In genomic region chr9:27694805-27695593, GRCm38 (mm10) we compare ENCODE assay signal across 23 mouse cellular contexts.
DNase-seq lines count a peak whose midpoint lies in the region; ATAC-seq lines count a peak whose summit lies in the region.
"Had no signal": no experiment of that assay in that cellular context is flagged by ENCODE, and none has a peak within 500 bp of the region (broad histone marks: within the 10 kb centered on the region; RNA-seq: fewer than 3 reads in every experiment).

No protein-coding gene starts in this region.

- H3K4me1 ChIP-seq in limb, embryonic 11.5 days (ENCODE audit: control insufficient read depth, insufficient read depth, low read length): no peaks in the 10 kb centered on the region
- H3K4me1 ChIP-seq in limb, embryonic 10.5 days: no peaks in the 10 kb centered on the region
- H3K4me1 ChIP-seq in lung, embryonic 16.5 days (replicated peaks; ENCODE audit: control insufficient read depth, insufficient read depth, low read length): peaks cover 8% of the 10 kb centered on the region
- H3K4me1 ChIP-seq: embryonic facial prominence, embryonic 15.5 days; forebrain, embryonic 12.5 days; neural tube, embryonic 13.5 days had no signal

- H3K4me2 ChIP-seq in limb, embryonic 11.5 days (ENCODE audit: low read depth, severe bottlenecking): no peak overlapping the region
- H3K4me2 ChIP-seq in lung, embryonic 16.5 days (ENCODE audit: low read depth, low read length): no peak overlapping the region
- H3K4me2 ChIP-seq: embryonic facial prominence, embryonic 15.5 days; forebrain, embryonic 12.5 days; heart, embryonic 15.5 days; neural tube, embryonic 13.5 days had no signal

- no peak overlapping the region for H3K27ac ChIP-seq in limb, embryonic 11.5 days (replicated peaks; ENCODE audit: low read depth, low read length)
- H3K27ac ChIP-seq in limb, embryonic 10.5 days: no peak overlapping the region
- H3K27ac ChIP-seq in lung, embryonic 16.5 days (ENCODE audit: low read length): peak overlapping the region; percentile 68
- H3K27ac ChIP-seq: embryonic facial prominence, embryonic 15.5 days; forebrain, embryonic 12.5 days; heart, embryonic 15.5 days; hindbrain, postnatal 0 days; layer of hippocampus, adult 2 months; neural tube, embryonic 13.5 days had no signal

- WGBS in limb, embryonic 11.5 days: 71% methylated on average over 8 of the region's 8 CpGs
- 83% methylated on average over 8 of the region's 8 CpGs for WGBS in limb, embryonic 10.5 days
- WGBS in lung, embryonic 16.5 days: 48% methylated on average over 8 of the region's 8 CpGs

- DNase-seq in limb, embryonic 11.5 days (ENCODE audit: low spot score): peak; percentile 14
- DNase-seq in limb, embryonic 10.5 days (ENCODE audit: low spot score): no peak
- DNase-seq in brain, adult 2 months (ENCODE audit: low read depth, low spot score): peak; percentile 50
- DNase-seq in heart, adult 18-20 months: no peak
- no peak for DNase-seq in testis, postnatal 14 days (ENCODE audit: low spot score)
- DNase-seq in embryo, embryonic 11 days: no peak
- DNase-seq: adrenal gland, postnatal 10 days; cerebellum, adult 11-12 months; cerebellum, postnatal 25 days; gastrocnemius, postnatal 25 days; heart, postnatal 4 days; kidney, adult 11 months; kidney, postnatal 10 days; liver; right cerebral cortex, adult 18-20 months; thymus, postnatal 14 days had no signal

- no peaks in the 10 kb centered on the region for H3K27me3 ChIP-seq in limb, embryonic 11.5 days (ENCODE audit: control insufficient read depth, insufficient read depth, low read length)
- H3K27me3 ChIP-seq in limb, embryonic 10.5 days (ENCODE audit: low read depth, poor library complexity, severe bottlenecking): no peaks in the 10 kb centered on the region
- H3K27me3 ChIP-seq in lung, embryonic 16.5 days (ENCODE audit: control insufficient read depth, insufficient read depth, low read depth, low read length): no peaks in the 10 kb centered on the region
- H3K27me3 ChIP-seq: embryonic facial prominence, embryonic 15.5 days; forebrain, embryonic 12.5 days; heart, embryonic 15.5 days; neural tube, embryonic 13.5 days had no signal

- H3K36me3 ChIP-seq in limb, embryonic 11.5 days (ENCODE audit: control insufficient read depth, insufficient read depth, low read length): no peaks in the 10 kb centered on the region
- H3K36me3 ChIP-seq in limb, embryonic 10.5 days: no peaks in the 10 kb centered on the region
- no peaks in the 10 kb centered on the region for H3K36me3 ChIP-seq in lung, embryonic 16.5 days (ENCODE audit: control insufficient read depth, insufficient read depth, low read length)
- H3K36me3 ChIP-seq: embryonic facial prominence, embryonic 15.5 days; forebrain, embryonic 12.5 days; heart, embryonic 15.5 days; neural tube, embryonic 13.5 days had no signal

- H3K4me3 ChIP-seq in limb, embryonic 11.5 days (ENCODE audit: low read depth, low read length): no peak overlapping the region
- no peak overlapping the region for H3K4me3 ChIP-seq in limb, embryonic 10.5 days
- H3K4me3 ChIP-seq in lung, embryonic 16.5 days (ENCODE audit: low read length): no peak overlapping the region
- H3K4me3 ChIP-seq: embryonic facial prominence, embryonic 15.5 days; forebrain, embryonic 12.5 days; heart, embryonic 15.5 days; layer of hippocampus, adult 2 months; neural tube, embryonic 13.5 days had no signal

- no peak for ATAC-seq in limb, embryonic 11.5 days (ENCODE audit: insufficient number of reproducible peaks, low FRiP score, low TSS enrichment, low read depth)
- peak; percentile 89 for ATAC-seq in lung, embryonic 16.5 days (ENCODE audit: low read depth)
- ATAC-seq: hindbrain, postnatal 0 days had no signal

- no peak overlapping the region for H3K9ac ChIP-seq in limb, embryonic 11.5 days (ENCODE audit: low read length)
- no peak overlapping the region for H3K9ac ChIP-seq in lung, embryonic 16.5 days (ENCODE audit: low read length)
- H3K9ac ChIP-seq: embryonic facial prominence, embryonic 15.5 days; forebrain, embryonic 12.5 days; heart, embryonic 15.5 days; neural tube, embryonic 13.5 days had no signal

- H3K9me3 ChIP-seq in limb, embryonic 11.5 days (ENCODE audit: control insufficient read depth, low read length): no peaks in the 10 kb centered on the region
- H3K9me3 ChIP-seq in limb, embryonic 10.5 days (replicated peaks): no peaks in the 10 kb centered on the region
- H3K9me3 ChIP-seq in lung, embryonic 16.5 days (ENCODE audit: control insufficient read depth, low read length): no peaks in the 10 kb centered on the region
- H3K9me3 ChIP-seq: embryonic facial prominence, embryonic 15.5 days; forebrain, embryonic 12.5 days; heart, embryonic 15.5 days; neural tube, embryonic 13.5 days had no signal

Comparison
In these comparisons a context has a peak if more than half of its experiments do, and no peak if none do; other contexts are left out.
1. DNase-seq: peak in limb, embryonic 11.5 days (single experiment) and brain, adult 2 months (single experiment); none in limb, embryonic 10.5 days (single experiment), heart, adult 18-20 months (0 of 2), testis, postnatal 14 days (single experiment) and embryo, embryonic 11 days (single experiment).